Mouse (Mus musculus): ENCODE data around the gene Lactbl1.

DNA sequence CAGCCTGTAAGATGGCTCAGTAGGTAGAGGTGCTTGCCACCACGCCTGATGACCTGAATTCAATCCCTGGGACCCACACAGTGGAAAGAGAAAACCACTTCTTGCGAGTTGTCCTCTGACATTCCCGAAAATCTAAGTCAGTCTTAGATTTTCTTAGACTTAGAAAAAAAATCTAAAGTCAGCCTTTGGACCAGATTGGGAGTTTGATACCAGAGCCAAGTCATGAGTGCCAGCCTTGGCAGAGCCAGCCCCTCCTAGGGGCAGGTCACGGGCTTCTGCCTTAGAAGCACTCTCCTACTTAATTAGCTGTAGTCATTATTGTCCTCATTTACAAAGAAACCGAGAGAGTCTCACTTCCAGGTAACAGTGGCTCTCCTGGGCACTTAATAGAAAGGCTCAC, 465 bp upstream of the Lactbl1 start:
- TF ChIP-seq CTCF (IDR thresholded peaks at IDR 0.05; ENCODE audit: borderline replicate concordance, control insufficient read depth, extremely low read depth, insufficient read depth, low read length, poor library complexity) (no peak), POLR2A (IDR thresholded peaks at IDR 0.05; ENCODE audit: control insufficient read depth, extremely low read depth, insufficient read depth, low read length, poor library complexity) (no peak)
